Mouse (Mus musculus): Measurements from ENCODE around the gene Ddx46. TPM values are rescaled to one million over a fixed set of nuclear protein-coding genes. Genes with fewer than 3 reads are reported as not detected.
A peak's percentile ranks its signal among the peaks of the same experiment; 100 is the strongest.

Gene Ddx46
- polyA plus RNA-seq, 1 experiment, result 56.7 TPM

GRCm38 (mm10) chr13:55650980-55651379, 16.2 kb downstream of the Ddx46 start:
- Histone ChIP-seq H3K4me1 (ENCODE audit: control insufficient read depth, insufficient read depth, low read length) (no peaks in the 10 kb centered on the region), H3K4me3 (replicated peaks; ENCODE audit: control insufficient read depth, low read depth, low read length) (no peak overlapping the region), H3K27ac (ENCODE audit: control insufficient read depth, insufficient read depth, low read depth, low read length, poor library complexity) (no peak overlapping the region)
- TF ChIP-seq POLR2A (IDR thresholded peaks at IDR 0.05; ENCODE audit: borderline replicate concordance, control insufficient read depth, low read depth, low read length) (no peak), CTCF (IDR thresholded peaks at IDR 0.05; ENCODE audit: control insufficient read depth, insufficient read depth, low read length) (no peak)
- 78% methylated on average over 6 of the region's 6 CpGs for WGBS

- Histone ChIP-seq H3K4me1 (ENCODE audit: control insufficient read depth, insufficient read depth, low read length) (no peaks in the 10 kb centered on the region), H3K4me3 (replicated peaks; ENCODE audit: control insufficient read depth, low read depth, low read length) (no peak overlapping the region), H3K27ac (ENCODE audit: control insufficient read depth, insufficient read depth, low read depth, low read length, poor library complexity) (no peak overlapping the region)
- WGBS, result 89% methylated on average over 6 of the region's 6 CpGs
- TF ChIP-seq POLR2A (IDR thresholded peaks at IDR 0.05; ENCODE audit: borderline replicate concordance, control insufficient read depth, low read depth, low read length) (no peak), CTCF (IDR thresholded peaks at IDR 0.05; ENCODE audit: control insufficient read depth, insufficient read depth, low read length) (peak; percentile 73)
Observed at GRCm38 (mm10) chr13:55668550-55668949, 33.7 kb downstream of the Ddx46 start.

- TF ChIP-seq CTCF (IDR thresholded peaks at IDR 0.05; ENCODE audit: control insufficient read depth, insufficient read depth, low read length) (no peak), POLR2A (IDR thresholded peaks at IDR 0.05; ENCODE audit: borderline replicate concordance, control insufficient read depth, low read depth, low read length) (no peak)
- no peaks in the 10 kb centered on the region for H3K4me1 ChIP-seq (ENCODE audit: control insufficient read depth, insufficient read depth, low read length)
- 91% methylated on average over 6 of the region's 6 CpGs for WGBS
- no peak overlapping the region for H3K4me3 ChIP-seq (replicated peaks; ENCODE audit: control insufficient read depth, low read depth, low read length)
- no peak overlapping the region for H3K27ac ChIP-seq (ENCODE audit: control insufficient read depth, insufficient read depth, low read depth, low read length, poor library complexity)
Observed at GRCm38 (mm10) chr13:55672711-55673110, 37.9 kb downstream of the Ddx46 start.

- Histone ChIP-seq H3K27ac (ENCODE audit: control insufficient read depth, insufficient read depth, low read depth, low read length, poor library complexity) (no peak overlapping the region), H3K4me3 (replicated peaks; ENCODE audit: control insufficient read depth, low read depth, low read length) (no peak overlapping the region), H3K4me1 (ENCODE audit: control insufficient read depth, insufficient read depth, low read length) (no peaks in the 10 kb centered on the region)
- WGBS, result 43% methylated on average over 8 of the region's 8 CpGs
- no peak for TF ChIP-seq CTCF (IDR thresholded peaks at IDR 0.05; ENCODE audit: control insufficient read depth, insufficient read depth, low read length)
- TF ChIP-seq POLR2A (IDR thresholded peaks at IDR 0.05; ENCODE audit: borderline replicate concordance, control insufficient read depth, low read depth, low read length), result no peak
Observed at GRCm38 (mm10) chr13:55677364-55677763, 42.5 kb downstream of the Ddx46 start.

GRCm38 (mm10) chr13:55682201-55682600, 47.4 kb downstream of the Ddx46 start:
- Histone ChIP-seq H3K4me3 (replicated peaks; ENCODE audit: control insufficient read depth, low read depth, low read length) (no peak overlapping the region), H3K4me1 (ENCODE audit: control insufficient read depth, insufficient read depth, low read length) (no peaks in the 10 kb centered on the region), H3K27ac (ENCODE audit: control insufficient read depth, insufficient read depth, low read depth, low read length, poor library complexity) (no peak overlapping the region)
- WGBS, result 90% methylated on average over 9 of the region's 9 CpGs
- TF ChIP-seq POLR2A (IDR thresholded peaks at IDR 0.05; ENCODE audit: borderline replicate concordance, control insufficient read depth, low read depth, low read length) (no peak), CTCF (IDR thresholded peaks at IDR 0.05; ENCODE audit: control insufficient read depth, insufficient read depth, low read length) (no peak)

- Histone ChIP-seq H3K4me1 (ENCODE audit: control insufficient read depth, insufficient read depth, low read length) (no peaks in the 10 kb centered on the region), H3K27ac (ENCODE audit: control insufficient read depth, insufficient read depth, low read depth, low read length, poor library complexity) (no peak overlapping the region), H3K4me3 (replicated peaks; ENCODE audit: control insufficient read depth, low read depth, low read length) (no peak overlapping the region)
- 92% methylated on average over 3 of the region's 3 CpGs for WGBS
- TF ChIP-seq POLR2A (IDR thresholded peaks at IDR 0.05; ENCODE audit: borderline replicate concordance, control insufficient read depth, low read depth, low read length) (no peak), CTCF (IDR thresholded peaks at IDR 0.05; ENCODE audit: control insufficient read depth, insufficient read depth, low read length) (no peak)
Observed at GRCm38 (mm10) chr13:55683581-55683980, 48.8 kb downstream of the Ddx46 start.

- WGBS, result 67% methylated on average over 9 of the region's 9 CpGs
- TF ChIP-seq CTCF (IDR thresholded peaks at IDR 0.05; ENCODE audit: control insufficient read depth, insufficient read depth, low read length) (no peak), POLR2A (IDR thresholded peaks at IDR 0.05; ENCODE audit: borderline replicate concordance, control insufficient read depth, low read depth, low read length) (no peak)
- Histone ChIP-seq H3K27ac (ENCODE audit: control insufficient read depth, insufficient read depth, low read depth, low read length, poor library complexity) (no peak overlapping the region), H3K4me1 (ENCODE audit: control insufficient read depth, insufficient read depth, low read length) (no peaks in the 10 kb centered on the region), H3K4me3 (replicated peaks; ENCODE audit: control insufficient read depth, low read depth, low read length) (no peak overlapping the region)
Observed at GRCm38 (mm10) chr13:55686107-55686633, 51.3 kb downstream of the Ddx46 start.

- Histone ChIP-seq H3K4me1 (ENCODE audit: control insufficient read depth, insufficient read depth, low read length) (no peaks in the 10 kb centered on the region), H3K27ac (ENCODE audit: control insufficient read depth, insufficient read depth, low read depth, low read length, poor library complexity) (no peak overlapping the region), H3K4me3 (replicated peaks; ENCODE audit: control insufficient read depth, low read depth, low read length) (no peak overlapping the region)
- TF ChIP-seq CTCF (IDR thresholded peaks at IDR 0.05; ENCODE audit: control insufficient read depth, insufficient read depth, low read length), result no peak
- TF ChIP-seq POLR2A (IDR thresholded peaks at IDR 0.05; ENCODE audit: borderline replicate concordance, control insufficient read depth, low read depth, low read length), result no peak
- 65% methylated on average over 4 of the region's 4 CpGs for WGBS
Observed at GRCm38 (mm10) chr13:55687927-55688602, 53.2 kb downstream of the Ddx46 start.

Measured in bone marrow, adult 2 months (tissue).